Mouse (Mus musculus): ENCODE data around the gene Ndufs7.
"Not testable (repeated sequence)": the region's sequence is repeated elsewhere in the genome, so short reads cannot be mapped to it uniquely, and the experiment has no call there.

Gene Ndufs7

GRCm38 (mm10) chr10:80248971-80249640 is at the start of gene Ndufs7:
Gene Ndufs7, plus strand, starts transcription at chr10:80249121.
- DNase-seq (ENCODE audit: low read depth, low spot score): peak; percentile 96

GRCm38 (mm10) chr10:80199440-80200008 is 49.4 kb upstream of the Ndufs7 start:
- peak; percentile 90 for DNase-seq (ENCODE audit: low read depth, low spot score)

GRCm38 (mm10) chr10:80200485-80200884 is 48.4 kb upstream of the Ndufs7 start:
- DNase-seq (ENCODE audit: low read depth, low spot score): no peak

- no peak for DNase-seq (ENCODE audit: low read depth, low spot score)
Observed at GRCm38 (mm10) chr10:80204055-80204454, 44.9 kb upstream of the Ndufs7 start.

- DNase-seq (ENCODE audit: low read depth, low spot score): no peak
Observed at GRCm38 (mm10) chr10:80207201-80207600, 41.7 kb upstream of the Ndufs7 start.

- DNase-seq (ENCODE audit: low read depth, low spot score): no peak
Observed at GRCm38 (mm10) chr10:80207676-80208075, 41.2 kb upstream of the Ndufs7 start.

GRCm38 (mm10) chr10:80208248-80208647 is 40.7 kb upstream of the Ndufs7 start:
- no peak for DNase-seq (ENCODE audit: low read depth, low spot score)

GRCm38 (mm10) chr10:80208841-80209371 is 40.0 kb upstream of the Ndufs7 start:
- DNase-seq (ENCODE audit: low read depth, low spot score): no peak

- peak; percentile 48 for DNase-seq (ENCODE audit: low read depth, low spot score)
Observed at GRCm38 (mm10) chr10:80211547-80212103, 37.3 kb upstream of the Ndufs7 start.

GRCm38 (mm10) chr10:80215048-80215772 is 33.7 kb upstream of the Ndufs7 start:
- no peak for DNase-seq (ENCODE audit: low read depth, low spot score)

- no peak for DNase-seq (ENCODE audit: low read depth, low spot score)
Observed at GRCm38 (mm10) chr10:80220676-80221075, 28.2 kb upstream of the Ndufs7 start.

- not testable (repeated sequence) for DNase-seq (ENCODE audit: low read depth, low spot score)
Observed at GRCm38 (mm10) chr10:80223137-80223536, 25.8 kb upstream of the Ndufs7 start.

GRCm38 (mm10) chr10:80226071-80226415 is 22.9 kb upstream of the Ndufs7 start:
- no peak for DNase-seq (ENCODE audit: low read depth, low spot score)

GRCm38 (mm10) chr10:80226416-80227165 is 22.3 kb upstream of the Ndufs7 start, which contains the start of gene Mum1:
Gene Mum1, plus strand, starts transcription at chr10:80226434.
- DNase-seq (ENCODE audit: low read depth, low spot score): peak; percentile 99

GRCm38 (mm10) chr10:80227166-80227539 is 21.8 kb upstream of the Ndufs7 start:
- DNase-seq (ENCODE audit: low read depth, low spot score): no peak

GRCm38 (mm10) chr10:80227877-80228775 is 20.8 kb upstream of the Ndufs7 start:
- no peak for DNase-seq (ENCODE audit: low read depth, low spot score)

- no peak for DNase-seq (ENCODE audit: low read depth, low spot score)
Observed at GRCm38 (mm10) chr10:80236145-80236825, 12.6 kb upstream of the Ndufs7 start.

- DNase-seq (ENCODE audit: low read depth, low spot score): no peak
Observed at GRCm38 (mm10) chr10:80237020-80237419, 11.9 kb upstream of the Ndufs7 start.

- DNase-seq (ENCODE audit: low read depth, low spot score): no peak
Observed at GRCm38 (mm10) chr10:80238306-80238705, 10.6 kb upstream of the Ndufs7 start.

- no peak for DNase-seq (ENCODE audit: low read depth, low spot score)
Observed at GRCm38 (mm10) chr10:80239791-80240190, 9.1 kb upstream of the Ndufs7 start.

Data from CD4-positive, CD25-positive, alpha-beta regulatory T cell, adult 2 months (primary cell).